Mouse (Mus musculus): ENCODE results near the gene Vmn2r81. TPM values are rescaled to one million over a fixed set of nuclear protein-coding genes. Genes with fewer than 3 reads are reported as not detected.
"Not testable (repeated sequence)": the region's sequence is repeated elsewhere in the genome, so short reads cannot be mapped to it uniquely, and the experiment has no call there.

The Vmn2r81 gene
- total RNA-seq (2021): not detected
- long read RNA-seq: 0 reads

- not testable (repeated sequence) for DNase-seq (ENCODE audit: low spot score in 2 of 2)
These were observed at the start of gene Vmn2r81 for GRCm38 (mm10) chr10:79247392-79247791. TSS of gene Vmn2r81 (plus strand) at chr10:79247692.

DNA sequence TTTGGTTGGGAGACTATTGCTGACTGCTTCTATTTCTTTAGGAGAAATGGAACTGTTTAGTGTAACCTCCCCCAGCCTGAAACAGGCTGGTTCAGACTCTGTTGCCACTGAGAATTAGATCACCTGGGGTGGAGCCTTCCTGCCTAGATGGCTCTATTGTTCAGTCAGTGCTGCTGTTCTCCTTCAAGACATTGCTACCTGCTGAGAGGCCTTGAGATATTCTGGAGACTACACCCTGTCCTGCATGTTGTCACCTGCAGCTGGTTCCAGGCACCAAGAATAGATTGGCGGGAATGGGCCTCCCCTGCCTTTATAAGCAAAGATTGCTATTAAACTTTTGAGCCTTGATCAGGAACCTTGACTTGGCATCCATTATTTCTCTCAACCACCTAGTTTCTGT lies 47.5 kb upstream of the Vmn2r81 start:
- not testable (repeated sequence) for DNase-seq (ENCODE audit: low spot score in 2 of 2)

DNA sequence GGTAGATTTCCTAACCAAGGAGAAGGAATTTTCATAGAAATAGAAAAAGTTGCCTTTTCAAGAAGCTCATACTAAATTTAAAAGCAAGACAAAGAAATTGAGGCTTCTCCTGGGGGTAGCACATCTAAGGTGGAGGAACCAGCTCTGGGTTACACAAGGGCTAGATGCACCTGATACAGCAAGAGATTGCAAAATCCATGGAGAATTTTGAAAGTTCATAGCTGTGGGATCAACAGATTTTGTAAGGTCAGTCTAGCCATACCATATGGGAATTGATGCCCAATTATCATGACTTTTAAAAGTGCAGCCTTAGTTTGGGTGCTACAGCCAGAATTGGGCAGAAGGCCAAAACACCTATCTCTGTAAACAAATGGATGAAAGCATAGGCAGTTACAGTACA lies 27.1 kb upstream of the Vmn2r81 start:
- DNase-seq (ENCODE audit: low spot score in 2 of 2): no peak

DNA sequence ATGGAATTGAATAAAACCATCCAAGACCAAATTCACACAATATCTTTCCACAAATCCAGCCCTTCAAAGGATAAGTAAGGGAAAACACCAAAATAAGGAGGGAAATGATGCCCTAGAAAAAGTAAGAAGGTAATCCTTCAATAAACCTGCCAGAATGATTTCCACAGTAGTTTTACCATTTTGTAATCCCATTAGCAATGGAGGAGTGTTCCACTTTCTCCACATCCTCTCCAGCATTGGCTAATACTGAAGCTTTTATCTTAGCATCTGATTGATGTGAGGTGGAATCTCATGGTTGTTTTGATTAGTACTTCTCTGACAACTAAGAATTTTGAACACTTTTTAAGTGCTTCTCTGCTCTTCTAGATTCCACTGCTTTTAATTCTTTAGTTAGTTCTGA lies 25.9 kb upstream of the Vmn2r81 start:
- DNase-seq (ENCODE audit: low spot score in 2 of 2): no peak

GRCm38 (mm10) chr10:79222214-79222613 lies 25.3 kb upstream of the Vmn2r81 start:
- DNase-seq (ENCODE audit: low spot score in 2 of 2): no peak

- DNase-seq (ENCODE audit: low spot score in 2 of 2): not testable (repeated sequence)
These were observed 74.7 kb downstream of the Vmn2r81 start for GRCm38 (mm10) chr10:79322033-79322736.

DNA sequence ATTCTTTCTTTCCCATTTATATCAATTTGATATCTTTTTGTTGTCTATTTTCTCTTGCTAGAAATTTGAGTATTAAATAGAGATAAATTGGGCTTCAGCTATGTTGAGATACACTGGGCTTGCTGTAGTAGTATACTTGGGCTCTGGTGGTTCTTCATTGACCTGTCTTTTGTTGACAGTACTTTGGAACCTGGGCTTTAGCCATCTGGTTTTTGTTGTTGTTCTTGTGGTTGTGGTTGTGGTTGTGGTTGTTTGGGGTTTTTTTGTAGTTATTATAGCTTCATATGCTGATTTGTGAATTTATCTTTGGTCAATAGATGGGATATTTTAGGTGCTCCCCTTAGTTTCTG lies 75.2 kb downstream of the Vmn2r81 start:
- DNase-seq (ENCODE audit: low spot score in 2 of 2): no peak

Other genes with a start within 250 kb of the Vmn2r81 start
- not detected for gene Olfr1351, start 235.2 kb upstream of the Vmn2r81 start, total RNA-seq (2021)
- not detected for gene Olfr57, start 219.0 kb upstream of the Vmn2r81 start, total RNA-seq (2021)
- gene 2610008E11Rik, start 150.1 kb upstream of the Vmn2r81 start, total RNA-seq (2021): 10 to 100 TPM; 28.4 to 28.6 TPM
- not detected for gene Vmn2r80, start 98.9 kb upstream of the Vmn2r81 start, total RNA-seq (2021)
- gene Vmn2r82, start 108.8 kb downstream of the Vmn2r81 start, total RNA-seq (2021): not detected
- not detected for gene Vmn2r83, start 221.0 kb downstream of the Vmn2r81 start, total RNA-seq (2021)